Mouse (Mus musculus): Measurements from ENCODE around the gene Irf7. TPM values are rescaled to one million over a fixed set of nuclear protein-coding genes. Genes with fewer than 3 reads are reported as not detected.

The Irf7 gene
- polyA plus RNA-seq, 1 experiment from 2014 or later = 1.3 TPM

DNA sequence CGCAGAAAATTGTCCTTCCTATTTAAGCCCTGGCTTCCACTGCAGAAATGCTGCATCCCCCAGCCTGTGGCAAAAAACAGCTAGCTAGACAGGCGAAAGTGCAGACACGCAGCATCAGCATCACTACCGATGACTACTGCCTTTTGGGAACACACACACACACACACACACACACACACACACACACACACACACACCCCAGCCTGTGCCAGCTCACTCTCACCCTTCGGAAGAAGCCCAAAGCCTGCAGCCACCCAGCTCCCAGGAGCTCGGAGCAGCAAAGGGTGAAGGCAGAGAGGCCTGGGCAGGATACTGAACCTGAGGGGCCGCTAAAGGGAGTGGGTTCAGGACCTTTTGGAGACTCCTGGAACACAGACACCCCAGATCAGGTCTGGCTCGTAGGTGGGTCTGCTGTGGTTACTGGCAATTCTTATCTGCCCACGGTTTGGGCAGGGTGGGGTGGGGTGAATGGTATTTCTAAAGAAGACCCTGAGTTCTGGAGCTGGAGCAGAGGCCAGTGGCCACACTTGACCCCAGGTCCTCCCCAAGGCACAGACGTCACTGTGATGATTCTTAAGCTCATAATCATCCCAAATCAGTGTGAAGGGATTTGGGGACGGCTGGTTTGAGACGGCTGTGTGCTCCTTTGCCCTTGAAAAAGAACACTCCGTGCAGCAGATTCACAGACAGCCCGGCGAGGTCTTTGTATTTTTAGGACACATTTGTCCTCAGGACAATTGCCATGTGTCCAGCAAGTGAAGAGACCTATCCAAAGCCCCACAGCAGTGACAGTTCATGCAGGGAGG, 26.5 kb upstream of the Irf7 start:
- H3K36me3 ChIP-seq = peaks cover 16% of the 10 kb centered on the region
- no peaks in the 10 kb centered on the region for H3K9me3 ChIP-seq
- 0 out of 2 replicates have a peak, but pooled peaks have one; percentile 18 for ATAC-seq (ENCODE audit: low FRiP score)
- no peak overlapping the region for H3K27ac ChIP-seq
- peak overlapping the region; percentile 78 for H3K9ac ChIP-seq
- peak overlapping the region; percentile 54 for H3K4me3 ChIP-seq
- 35% methylated on average over 15 of the region's 15 CpGs for WGBS
- H3K4me1 ChIP-seq (replicated peaks) = peaks cover 35% of the 10 kb centered on the region
- H3K27me3 ChIP-seq = peaks cover 73% of the 10 kb centered on the region
- peak overlapping the region; percentile 96 for H3K4me2 ChIP-seq

GRCm38 (mm10) chr7:141291921-141292582, 25.8 kb upstream of the Irf7 start, which contains the start of gene Drd4:
TSS of gene Drd4 (plus strand) at chr7:141292006.
- Histone ChIP-seq H3K9ac (peak within 1 kb of the TSS; percentile 78), H3K27ac (no peak within 1 kb of the TSS), H3K4me1 (replicated peaks) (peaks cover 35% of the 10 kb centered on the region), H3K4me2 (peak within 1 kb of the TSS; percentile 96), H3K9me3 (no peaks in the 10 kb centered on the region), H3K36me3 (peaks cover 8% of the 10 kb centered on the region), H3K27me3 (peaks cover 74% of the 10 kb centered on the region), H3K4me3 (peak within 1 kb of the TSS; percentile 54)
- peak; percentile 56 for ATAC-seq (ENCODE audit: low FRiP score)
- 2% methylated on average over 46 of the region's 46 CpGs for WGBS

GRCm38 (mm10) chr7:141288042-141288441, 21.8 kb upstream of the Irf7 start:
- 87% methylated on average over 3 of the region's 3 CpGs for WGBS
- no peak for ATAC-seq (ENCODE audit: low FRiP score)
- no peaks in the 10 kb centered on the region for H3K9me3 ChIP-seq
- no peak overlapping the region for H3K9ac ChIP-seq
- H3K27me3 ChIP-seq = peaks cover 42% of the 10 kb centered on the region
- H3K4me2 ChIP-seq = no peak overlapping the region
- H3K4me3 ChIP-seq = no peak overlapping the region
- no peak overlapping the region for H3K27ac ChIP-seq
- no peaks in the 10 kb centered on the region for H3K36me3 ChIP-seq
- H3K4me1 ChIP-seq (replicated peaks) = peaks cover 17% of the 10 kb centered on the region

DNA sequence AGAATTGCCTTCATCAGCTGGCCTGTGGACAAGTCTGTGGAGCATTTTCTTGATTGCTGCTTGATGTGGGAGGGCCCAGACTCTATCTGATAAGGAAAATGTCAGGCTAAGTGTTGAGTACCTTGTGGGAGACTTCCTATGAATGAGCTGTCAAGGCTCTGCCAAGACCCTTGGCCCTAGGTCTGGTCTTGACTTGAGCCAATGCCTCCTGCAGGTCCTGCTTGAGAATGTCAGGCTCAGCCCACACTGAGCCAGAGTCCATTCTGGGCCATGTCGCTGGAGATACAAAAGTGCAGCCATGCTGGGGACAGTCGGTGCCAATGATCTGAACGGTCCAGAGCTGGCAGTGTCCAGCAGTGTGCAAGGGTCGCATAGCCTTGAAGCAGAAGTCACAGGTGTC, 16.5 kb upstream of the Irf7 start:
- Histone ChIP-seq H3K4me3 (no peak overlapping the region), H3K4me2 (no peak overlapping the region), H3K36me3 (no peaks in the 10 kb centered on the region), H3K9me3 (no peaks in the 10 kb centered on the region), H3K27me3 (peaks cover 25% of the 10 kb centered on the region), H3K4me1 (replicated peaks) (peaks cover 13% of the 10 kb centered on the region), H3K27ac (no peak overlapping the region), H3K9ac (no peak overlapping the region)
- no peak for ATAC-seq (ENCODE audit: low FRiP score)
- 84% methylated on average over 4 of the region's 4 CpGs for WGBS

- ATAC-seq (ENCODE audit: low FRiP score) = no peak
- H3K4me1 ChIP-seq (replicated peaks) = peaks cover 13% of the 10 kb centered on the region
- WGBS = 40% methylated on average over 6 of the region's 6 CpGs
- no peaks in the 10 kb centered on the region for H3K36me3 ChIP-seq
- H3K9ac ChIP-seq = no peak overlapping the region
- no peak overlapping the region for H3K27ac ChIP-seq
- H3K27me3 ChIP-seq = peaks cover 29% of the 10 kb centered on the region
- no peak overlapping the region for H3K4me3 ChIP-seq
- no peaks in the 10 kb centered on the region for H3K9me3 ChIP-seq
- H3K4me2 ChIP-seq = no peak overlapping the region
Observed at GRCm38 (mm10) chr7:141281442-141281841, 15.2 kb upstream of the Irf7 start.

DNA sequence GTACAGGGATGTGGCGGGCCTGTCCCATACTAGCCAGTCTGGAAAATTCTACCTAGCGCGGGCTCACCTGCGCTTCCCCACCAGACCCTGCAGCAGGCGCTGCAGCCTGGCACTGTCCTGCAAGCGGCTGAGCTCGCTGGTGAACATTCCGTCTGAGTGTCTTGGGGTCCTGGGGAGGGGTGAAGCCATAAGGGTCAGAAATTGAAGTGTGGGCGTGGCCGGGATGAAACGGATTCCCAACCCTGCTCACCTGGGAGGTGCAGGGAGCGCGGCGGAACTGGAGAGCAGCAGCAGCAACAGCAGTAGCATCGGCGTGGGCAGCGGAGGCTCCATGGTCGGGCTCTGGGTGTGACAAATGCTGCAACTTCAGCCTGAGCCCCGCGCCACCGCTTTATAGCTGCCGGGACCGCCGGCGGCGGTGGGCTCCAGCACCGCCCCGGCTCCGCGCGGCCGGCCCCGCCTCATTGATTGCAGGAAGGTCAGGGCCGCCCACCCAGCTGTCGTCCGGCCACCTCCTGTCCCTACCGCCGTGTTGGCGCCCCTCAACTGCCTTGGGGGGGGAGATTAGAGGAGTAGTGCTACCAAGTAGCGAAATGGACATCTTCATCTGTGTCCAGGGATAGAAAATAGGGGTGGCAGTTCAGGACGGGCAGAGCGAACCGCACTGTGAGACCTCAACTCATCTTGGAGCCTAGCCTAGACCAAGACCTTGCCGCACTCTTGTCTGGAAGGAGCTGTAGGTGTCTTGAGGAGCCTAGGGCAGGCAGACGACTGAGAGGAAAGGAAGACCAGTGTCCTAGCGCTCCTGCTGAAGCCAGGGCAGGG, 12.7 kb upstream of the Irf7 start, which contains the start of gene Sct:
Gene Sct (minus strand): TSS at position 368 of the 825 bp plus-strand sequence.
- Histone ChIP-seq H3K27ac (no peak within 1 kb of the TSS), H3K4me1 (replicated peaks) (peaks cover 13% of the 10 kb centered on the region), H3K36me3 (no peaks in the 10 kb centered on the region), H3K27me3 (peaks cover 24% of the 10 kb centered on the region), H3K9ac (peak within 1 kb of the TSS; percentile 75), H3K4me2 (peak within 1 kb of the TSS; percentile 94), H3K4me3 (peak within 1 kb of the TSS; percentile 48), H3K9me3 (no peaks in the 10 kb centered on the region)
- peak; percentile 80 for ATAC-seq (ENCODE audit: low FRiP score)
- WGBS = 2% methylated on average over 41 of the region's 46 CpGs

DNA sequence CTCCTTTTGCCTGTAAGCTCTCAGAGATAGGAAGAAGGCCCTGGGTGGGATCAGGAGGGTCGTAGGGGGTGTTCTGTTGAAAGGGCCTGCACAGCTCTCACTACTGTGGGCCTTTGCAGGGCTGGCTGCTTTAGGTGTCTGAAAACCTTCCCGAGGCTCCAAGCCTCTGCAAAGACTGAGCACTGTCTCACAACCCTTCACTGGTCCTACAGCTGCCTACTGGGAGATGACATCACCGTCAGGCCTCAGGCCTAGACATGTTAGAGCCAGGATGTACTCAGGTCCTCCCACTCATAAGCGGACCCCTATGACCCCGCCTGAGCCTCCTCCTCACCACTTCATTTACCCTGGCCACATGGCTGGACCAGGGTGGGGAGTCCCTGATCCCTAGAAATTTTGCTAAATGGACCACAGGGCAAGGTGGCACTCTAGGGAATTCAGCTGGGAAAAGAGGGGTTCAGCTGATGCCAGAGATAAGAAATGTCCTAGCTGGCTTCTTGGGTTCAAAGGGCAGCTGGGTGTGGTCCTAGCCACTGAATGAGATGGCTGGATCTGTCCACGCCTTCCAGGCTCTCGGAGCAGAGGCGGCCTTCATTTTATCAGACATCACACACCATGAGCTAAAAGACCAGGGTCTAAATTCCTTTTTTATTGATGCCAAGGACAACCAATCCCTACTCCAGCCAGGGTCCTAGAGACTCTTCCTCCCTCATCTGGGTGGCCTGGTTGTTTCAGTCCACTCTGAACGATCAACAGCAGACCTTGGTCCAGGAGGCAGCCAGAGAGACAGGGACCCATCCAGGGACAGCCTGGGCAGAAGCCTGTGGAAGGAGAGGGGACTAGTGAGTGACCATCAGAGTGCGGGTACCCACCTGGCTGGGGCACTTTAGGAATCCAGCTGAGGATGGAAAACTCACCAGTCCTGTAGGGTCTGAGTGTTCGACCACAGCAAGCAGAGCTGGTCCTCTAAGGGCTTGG, 11.7 kb upstream of the Irf7 start:
- Histone ChIP-seq H3K4me3 (peak overlapping the region; percentile 48), H3K9ac (no peak overlapping the region), H3K27ac (no peak overlapping the region), H3K27me3 (peaks cover 24% of the 10 kb centered on the region), H3K9me3 (no peaks in the 10 kb centered on the region), H3K36me3 (no peaks in the 10 kb centered on the region), H3K4me1 (replicated peaks) (peaks cover 13% of the 10 kb centered on the region), H3K4me2 (peak overlapping the region; percentile 94; the same call in 1 of the 2 replicates)
- 80% methylated on average over 11 of the region's 11 CpGs for WGBS
- ATAC-seq (ENCODE audit: low FRiP score) = peak; percentile 33; the same call in 1 of the 2 replicates

- Histone ChIP-seq H3K4me1 (replicated peaks) (peaks cover 13% of the 10 kb centered on the region), H3K36me3 (no peaks in the 10 kb centered on the region), H3K4me3 (no peak within 1 kb of the TSS), H3K27me3 (peaks cover 24% of the 10 kb centered on the region), H3K9me3 (no peaks in the 10 kb centered on the region), H3K4me2 (no peak within 1 kb of the TSS), H3K9ac (no peak within 1 kb of the TSS), H3K27ac (no peak within 1 kb of the TSS)
- ATAC-seq (ENCODE audit: low FRiP score) = no peak
- WGBS = 62% methylated on average over 11 of the region's 11 CpGs
Observed at GRCm38 (mm10) chr7:141276546-141276945, 10.3 kb upstream of the Irf7 start, which contains the start of gene Cdhr5. TSS of gene Cdhr5 (minus strand) at chr7:141276786.

- WGBS = 86% methylated on average over 9 of the region's 9 CpGs
Observed at GRCm38 (mm10) chr7:141275356-141275755, 9.1 kb upstream of the Irf7 start.

DNA sequence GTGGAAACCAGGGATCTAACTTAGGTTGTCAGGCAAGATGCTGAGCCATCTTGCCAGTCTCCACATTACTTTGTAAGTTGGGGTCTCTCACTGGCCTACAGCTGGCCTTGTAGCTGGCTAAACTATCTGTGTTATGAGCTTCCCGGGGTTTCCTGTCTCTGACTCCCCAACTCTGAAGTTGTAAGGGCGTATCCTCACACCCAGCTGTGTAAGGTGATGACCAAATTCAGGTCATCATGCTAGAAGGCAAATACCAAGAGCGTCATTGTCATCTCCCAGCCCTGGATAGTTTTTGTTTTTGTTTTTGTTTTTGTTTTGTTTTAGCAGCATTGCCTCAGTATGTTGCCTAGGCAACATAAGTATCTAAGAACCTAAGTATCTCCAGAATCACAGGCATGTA, 4.3 kb upstream of the Irf7 start:
- WGBS = 88% methylated on average over 3 of the region's 3 CpGs
- Histone ChIP-seq H3K9ac (no peak overlapping the region), H3K9me3 (no peaks in the 10 kb centered on the region), H3K27me3 (no peaks in the 10 kb centered on the region), H3K27ac (no peak overlapping the region), H3K4me3 (no peak overlapping the region), H3K4me1 (replicated peaks) (peaks cover 9% of the 10 kb centered on the region), H3K4me2 (no peak overlapping the region), H3K36me3 (no peaks in the 10 kb centered on the region)
- no peak for ATAC-seq (ENCODE audit: low FRiP score)

More at GRCm38 (mm10) chr7:141275356-141275755, 9.1 kb upstream of the Irf7 start:
- peaks cover 10% of the 10 kb centered on the region for H3K4me1 ChIP-seq (replicated peaks)
- H3K4me3 ChIP-seq = no peak overlapping the region
- no peak overlapping the region for H3K4me2 ChIP-seq
- H3K27me3 ChIP-seq = peaks cover 21% of the 10 kb centered on the region
- no peak overlapping the region for H3K9ac ChIP-seq
- H3K9me3 ChIP-seq = no peaks in the 10 kb centered on the region
- no peak for ATAC-seq (ENCODE audit: low FRiP score)
- H3K36me3 ChIP-seq = no peaks in the 10 kb centered on the region
- no peak overlapping the region for H3K27ac ChIP-seq

DNA sequence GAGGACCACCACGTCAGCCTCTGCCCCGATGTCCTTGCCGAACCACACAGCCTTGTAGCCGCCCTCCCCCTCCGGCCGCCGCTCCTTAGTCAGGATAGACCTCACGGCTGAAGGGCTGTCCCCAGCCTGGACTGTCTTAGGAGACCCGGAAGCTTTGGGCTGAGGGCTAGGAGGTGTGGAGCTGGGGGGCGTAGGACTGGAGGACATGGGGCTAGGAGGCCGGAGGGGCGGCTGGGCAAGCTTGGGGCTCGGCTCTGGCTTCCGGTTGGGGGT, 2.9 kb upstream of the Irf7 start:
- no peak for ATAC-seq (ENCODE audit: low FRiP score)
- H3K4me3 ChIP-seq = no peak overlapping the region

More for the DNA sequence above, 2.9 kb upstream of the Irf7 start:
- no peaks in the 10 kb centered on the region for H3K27me3 ChIP-seq
- no peak overlapping the region for H3K4me2 ChIP-seq
- H3K4me1 ChIP-seq (replicated peaks) = peaks cover 16% of the 10 kb centered on the region
- WGBS = 82% methylated on average over 14 of the region's 14 CpGs
- no peaks in the 10 kb centered on the region for H3K9me3 ChIP-seq
- no peak overlapping the region for H3K27ac ChIP-seq
- peaks cover 3% of the 10 kb centered on the region; the same call in 1 of the 2 replicates for H3K36me3 ChIP-seq
- no peak overlapping the region for H3K9ac ChIP-seq

All from hindbrain, embryonic 13.5 days (tissue).